Mouse (Mus musculus) adrenal gland, postnatal 25 days (tissue): ENCODE measurements around the gene Hoxb1. TPM values are rescaled to one million over a fixed set of nuclear protein-coding genes. Genes with fewer than 3 reads are reported as not detected.
A peak's percentile ranks its signal among the peaks of the same experiment; 100 is the strongest.

Experiments used
- DNase-seq: peaks from one replicate; pipeline ENCODE4 v3.0.0; 2021; ENCODE audit warnings: mixed read lengths
- total RNA-seq: library from RNA; stranded (reverse); gene quantifications from 2 replicates; pipeline ENCODE4 v1.2.3, GENCODE M21; 2021

Gene Hoxb1
- total RNA-seq, 1 experiment from 2014 or later: not detected

- DNase-seq: no peak
Observed at GRCm38 (mm10) chr11:96350341-96350624, 15.3 kb upstream of the Hoxb1 start, which contains the start of gene Hoxb2. Gene Hoxb2, plus strand, starts transcription at chr11:96350525.

- no peak for DNase-seq
Observed at GRCm38 (mm10) chr11:96350791-96351190, 14.8 kb upstream of the Hoxb1 start.

- DNase-seq: no peak
Observed at GRCm38 (mm10) chr11:96351312-96351711, 14.2 kb upstream of the Hoxb1 start.

- DNase-seq: peak; percentile 72
Observed at GRCm38 (mm10) chr11:96351831-96352230, 13.7 kb upstream of the Hoxb1 start.

GRCm38 (mm10) chr11:96352691-96353521 lies 12.6 kb upstream of the Hoxb1 start:
- peak; percentile 60 for DNase-seq

GRCm38 (mm10) chr11:96353522-96353841 lies 12.1 kb upstream of the Hoxb1 start:
- DNase-seq: no peak

GRCm38 (mm10) chr11:96353939-96354338 lies 11.6 kb upstream of the Hoxb1 start:
- no peak for DNase-seq

- DNase-seq: peak; percentile 68
Observed at GRCm38 (mm10) chr11:96354376-96354775, 11.2 kb upstream of the Hoxb1 start.

GRCm38 (mm10) chr11:96354801-96355311 lies 10.7 kb upstream of the Hoxb1 start:
- DNase-seq: no peak

GRCm38 (mm10) chr11:96363807-96364206 lies 1.7 kb upstream of the Hoxb1 start:
- no peak for DNase-seq

- no peak for DNase-seq
Observed at GRCm38 (mm10) chr11:96366092-96367041, 815 bp downstream of the Hoxb1 start.

- DNase-seq: no peak
Observed at GRCm38 (mm10) chr11:96367141-96367540, 1.6 kb downstream of the Hoxb1 start.

GRCm38 (mm10) chr11:96368686-96369085 lies 3.1 kb downstream of the Hoxb1 start:
- DNase-seq: no peak

GRCm38 (mm10) chr11:96369140-96369539 lies 3.6 kb downstream of the Hoxb1 start:
- no peak for DNase-seq

GRCm38 (mm10) chr11:96371726-96372125 lies 6.2 kb downstream of the Hoxb1 start:
- DNase-seq: no peak

- DNase-seq: no peak
Observed at GRCm38 (mm10) chr11:96372519-96372918, 7.0 kb downstream of the Hoxb1 start.

- no peak for DNase-seq
Observed at GRCm38 (mm10) chr11:96374810-96375209, 9.3 kb downstream of the Hoxb1 start.

- DNase-seq: no peak
Observed at GRCm38 (mm10) chr11:96383381-96383780, 17.8 kb downstream of the Hoxb1 start.

- DNase-seq: no peak
Observed at GRCm38 (mm10) chr11:96387635-96388034, 22.1 kb downstream of the Hoxb1 start.

- DNase-seq: no peak
Observed at GRCm38 (mm10) chr11:96396772-96397626, 31.4 kb downstream of the Hoxb1 start.

- no peak for DNase-seq
Observed at GRCm38 (mm10) chr11:96397806-96398335, 32.3 kb downstream of the Hoxb1 start.

- peak; percentile 44 for DNase-seq
Observed at GRCm38 (mm10) chr11:96399923-96400322, 34.4 kb downstream of the Hoxb1 start.
